Mouse (Mus musculus) kidney, postnatal 25 days (tissue): ENCODE results near the gene Lrrc36.

Experiments used
- DNase-seq, 2 experiments: peaks; one replicate each; pipeline ENCODE4 v3.0.0; 2021; ENCODE audit warnings: mixed read lengths in 2 of 2

Gene Lrrc36

DNA sequence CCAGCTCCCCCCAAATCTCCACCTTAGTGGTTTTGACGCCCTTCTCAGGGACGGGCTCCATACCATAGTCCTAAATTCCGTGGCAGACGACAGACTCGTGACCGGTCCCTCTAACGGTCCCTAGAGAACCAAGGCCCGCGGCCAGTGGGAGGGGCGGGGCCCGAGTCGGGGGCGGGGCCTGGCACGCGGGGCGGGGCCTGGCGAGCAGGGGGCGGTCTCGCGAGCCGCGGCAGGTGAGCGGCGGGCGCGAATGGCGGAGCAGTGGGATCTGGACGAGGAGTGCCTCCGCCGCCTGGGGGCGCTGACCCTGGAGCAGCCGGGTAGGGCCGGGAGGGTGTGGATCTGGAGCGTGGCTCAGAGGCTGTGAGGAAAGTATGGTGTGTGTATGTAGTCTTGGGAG, at the start of gene Lrrc36, which contains the start of gene Kctd19:
Gene Lrrc36, plus strand, starts transcription at position 181 of the 400 bp plus-strand sequence.
Gene Kctd19, minus strand, starts transcription at position 112 of the 400 bp plus-strand sequence.
- peak; percentile 43 to 74 for DNase-seq

DNA sequence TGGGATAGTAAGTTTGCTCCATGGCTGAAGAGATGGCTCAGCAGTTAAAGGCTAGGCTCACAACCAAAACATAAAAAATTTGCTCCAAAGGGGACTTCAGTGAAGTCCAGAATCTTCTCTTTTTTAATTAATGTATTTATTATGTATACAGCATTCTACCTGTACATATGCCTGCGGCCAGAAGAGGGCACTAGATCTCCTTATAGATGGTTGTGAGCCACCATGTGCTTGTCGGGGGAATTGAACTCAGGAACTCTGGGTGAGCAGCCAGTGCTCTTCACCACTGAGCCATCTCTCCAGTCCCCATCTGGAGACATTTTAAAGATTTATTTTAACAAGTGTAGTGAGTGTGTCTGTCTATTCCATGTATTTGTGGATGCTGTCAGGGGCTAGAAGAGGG, 46.3 kb upstream of the Lrrc36 start:
- DNase-seq, result peak in 1 of 2 experiments; percentile 49

GRCm38 (mm10) chr8:105372473-105372872, 40.9 kb upstream of the Lrrc36 start:
- no peak for DNase-seq

DNA sequence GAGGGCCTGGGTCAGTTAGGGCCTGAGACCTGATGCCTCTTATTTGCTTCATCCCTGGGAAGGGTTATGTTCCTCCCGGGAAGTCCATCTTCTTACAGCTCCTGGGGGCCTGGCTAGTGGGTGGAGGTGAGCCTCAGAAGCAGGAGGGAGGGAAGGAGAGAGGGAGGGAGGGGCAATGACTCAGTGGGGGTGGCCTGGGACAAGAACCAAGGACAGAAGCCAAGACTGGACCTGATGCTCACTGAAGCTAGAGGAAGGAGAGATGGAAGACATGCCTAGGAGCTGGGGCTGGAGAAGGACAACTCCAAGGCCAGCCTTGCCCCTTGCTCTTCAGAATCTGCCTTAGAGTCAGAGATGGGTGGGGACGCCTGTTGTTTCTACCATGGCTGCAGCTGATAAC, 40.3 kb upstream of the Lrrc36 start, which contains the start of gene Plekhg4:
Gene Plekhg4, plus strand, starts transcription at position 243 of the 400 bp plus-strand sequence.
- no peak for DNase-seq

DNA sequence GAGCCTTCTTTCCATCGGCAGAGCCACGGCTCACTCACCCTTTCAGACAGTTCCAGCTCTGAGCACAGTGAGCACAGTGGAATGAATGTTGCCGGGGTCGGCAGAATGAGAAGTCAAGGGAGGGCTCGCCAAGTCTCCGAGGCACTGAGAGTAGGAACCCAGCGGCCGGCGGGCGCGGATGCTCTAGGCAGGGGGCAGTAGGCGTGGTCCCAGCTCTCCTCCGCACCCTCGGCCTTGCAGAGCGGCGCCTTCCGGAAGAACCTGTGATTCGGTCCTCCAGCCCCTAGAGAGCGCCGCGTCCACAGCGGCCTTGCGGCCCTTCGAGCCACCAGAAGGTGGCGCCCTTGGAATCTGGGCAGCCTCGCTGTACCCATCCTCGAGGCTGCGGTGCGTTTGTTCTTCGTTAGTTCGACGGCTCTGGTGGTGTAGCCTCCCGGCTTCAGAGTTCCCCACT, 38.8 kb upstream of the Lrrc36 start:
- DNase-seq, result no peak

DNA sequence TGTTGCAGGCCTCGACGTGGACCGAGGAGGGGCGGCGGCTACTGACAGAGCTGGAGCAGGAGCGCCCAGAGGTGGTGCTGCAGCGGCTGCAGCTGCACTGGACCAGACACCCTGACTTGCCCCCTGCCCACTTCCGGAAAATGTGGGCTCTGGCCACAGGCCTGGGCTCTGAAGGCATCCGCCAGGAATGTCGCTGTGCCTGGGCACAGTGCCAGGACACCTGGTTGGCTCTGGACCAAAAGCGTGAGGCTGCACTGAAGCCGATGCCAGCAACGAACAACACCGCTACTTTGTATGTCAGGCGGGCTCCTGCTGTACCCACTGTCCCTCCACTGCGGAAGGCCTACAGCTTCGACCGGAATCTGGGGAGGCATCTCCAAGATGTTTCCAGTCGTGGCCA, 34.7 kb upstream of the Lrrc36 start:
- DNase-seq, result peak; percentile 84 to 86

GRCm38 (mm10) chr8:105380308-105380707, 33.1 kb upstream of the Lrrc36 start:
- DNase-seq, result no peak

GRCm38 (mm10) chr8:105384070-105384469, 29.3 kb upstream of the Lrrc36 start:
- DNase-seq, result no peak

- peak; percentile 67 to 75 for DNase-seq
Measured at GRCm38 (mm10) chr8:105387151-105387550, 26.2 kb upstream of the Lrrc36 start.

GRCm38 (mm10) chr8:105389096-105389495, 24.3 kb upstream of the Lrrc36 start:
- peak in 1 of 2 experiments; percentile 32 for DNase-seq

DNA sequence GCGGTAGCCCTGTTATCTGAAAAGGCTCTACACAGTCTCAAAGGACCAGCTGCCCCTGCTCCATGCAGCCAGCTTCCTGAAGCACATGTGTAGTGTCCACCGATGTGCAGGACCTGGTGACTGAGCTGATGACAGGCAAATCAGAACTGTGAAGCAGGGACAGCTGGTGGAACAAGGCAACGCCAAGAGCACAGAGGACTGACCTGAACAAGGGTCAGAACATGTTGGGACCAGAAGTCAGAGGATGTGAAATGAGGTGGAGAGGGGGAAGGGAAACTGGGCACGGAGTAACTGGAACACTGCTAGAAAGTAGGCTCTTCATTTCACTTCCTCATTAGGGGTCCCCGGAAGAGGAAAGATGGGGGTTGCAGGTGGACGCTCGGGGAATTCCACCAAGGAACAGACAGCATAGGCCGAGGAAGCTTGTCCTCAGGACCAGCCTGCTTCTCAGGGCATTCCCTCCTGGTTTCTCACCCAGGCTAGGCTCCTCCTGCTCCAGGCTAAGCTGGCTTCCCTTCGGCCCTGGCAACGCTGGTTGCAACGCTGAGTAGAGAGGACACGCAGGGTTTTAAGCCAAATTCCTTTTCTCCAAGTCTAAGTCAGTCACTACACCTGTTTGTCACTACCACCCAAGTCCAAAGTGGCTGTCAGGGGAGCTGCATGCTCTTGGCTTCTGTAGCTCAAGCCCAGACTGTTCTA, 20.1 kb upstream of the Lrrc36 start:
- DNase-seq, result no peak

GRCm38 (mm10) chr8:105393915-105394314, 19.5 kb upstream of the Lrrc36 start:
- no peak for DNase-seq

DNA sequence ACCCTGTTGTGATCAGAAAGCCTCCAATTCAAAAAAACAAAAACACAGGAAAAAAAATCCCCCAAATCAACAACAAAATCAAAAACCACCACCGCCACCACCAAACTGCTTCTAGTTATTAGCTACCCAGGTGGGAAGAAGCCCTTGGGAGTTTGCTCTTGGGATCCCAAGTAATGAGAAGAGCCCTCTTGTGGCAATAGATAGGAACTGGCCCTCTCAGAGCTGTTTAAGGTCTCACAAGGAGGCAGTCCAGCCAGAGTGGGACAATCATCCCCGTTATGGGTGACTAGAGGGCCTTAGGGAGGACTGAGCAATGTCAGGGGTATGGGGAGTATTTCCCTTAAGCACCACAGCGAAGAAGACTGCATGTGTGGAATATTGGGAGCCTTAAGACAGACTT, 15.6 kb upstream of the Lrrc36 start:
- peak; percentile 68 to 76 for DNase-seq

GRCm38 (mm10) chr8:105400016-105400415, 13.4 kb upstream of the Lrrc36 start:
- DNase-seq, result no peak

DNA sequence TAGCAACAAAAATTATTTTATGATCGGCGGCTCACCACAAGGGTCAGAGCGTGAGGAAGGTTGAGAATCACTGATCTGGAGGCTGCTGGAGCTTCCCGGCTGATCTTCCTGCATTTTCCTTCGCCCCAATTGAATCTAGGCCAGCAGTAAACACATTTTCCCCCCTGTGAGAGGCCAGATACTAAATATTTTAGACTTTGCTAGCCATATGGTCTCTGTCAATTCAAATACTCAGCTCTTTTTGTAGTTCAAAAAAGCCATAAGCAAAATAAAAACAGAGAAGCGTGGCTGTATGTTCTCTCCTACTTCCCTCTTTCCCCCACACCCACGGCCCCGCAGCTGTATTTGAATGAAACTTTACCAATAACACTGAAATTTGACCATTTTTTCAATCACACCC, 9.9 kb upstream of the Lrrc36 start:
- no peak for DNase-seq

- no peak for DNase-seq
Measured at GRCm38 (mm10) chr8:105404496-105404895, 8.9 kb upstream of the Lrrc36 start.

DNA sequence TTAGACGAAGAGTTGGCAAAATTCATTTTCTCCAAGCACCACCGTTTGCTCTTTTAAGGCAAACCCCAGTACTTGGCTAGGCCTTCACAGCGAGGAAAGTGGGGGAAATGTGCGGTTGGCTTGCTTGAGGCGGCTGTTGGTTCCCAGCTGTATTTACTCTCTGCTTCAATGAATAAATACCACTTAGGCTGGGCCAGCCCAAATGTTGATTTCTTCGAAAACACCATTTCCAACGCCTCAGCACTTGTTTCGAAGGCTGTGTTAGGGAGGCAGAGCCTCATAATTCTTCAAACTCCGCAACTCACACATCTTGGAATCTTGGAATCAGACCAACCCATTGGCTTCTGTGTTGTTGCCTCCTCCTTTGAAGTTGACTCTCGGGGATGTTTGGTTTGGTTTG, 7.0 kb upstream of the Lrrc36 start:
- no peak for DNase-seq

- no peak for DNase-seq
Measured at GRCm38 (mm10) chr8:105408331-105408730, 5.0 kb upstream of the Lrrc36 start.

DNA sequence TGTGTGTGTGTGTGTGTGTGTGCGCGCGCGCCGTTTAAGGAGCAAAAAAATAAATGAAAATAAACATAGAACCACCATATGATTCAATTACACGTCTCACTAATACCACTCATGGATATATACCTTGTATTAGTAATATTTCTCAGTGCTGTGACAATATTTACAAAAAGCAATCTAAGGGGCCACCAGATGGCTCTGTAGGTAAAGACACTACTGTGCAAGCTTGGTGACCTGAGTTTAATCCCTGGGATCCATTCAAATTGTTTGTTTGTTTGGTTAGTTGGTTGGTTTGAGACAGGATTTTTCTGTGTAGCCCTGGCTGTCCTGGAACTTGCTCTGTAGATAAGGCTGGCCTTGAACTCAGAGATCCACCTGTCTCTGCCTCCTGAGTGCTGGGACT, 3.4 kb upstream of the Lrrc36 start:
- no peak for DNase-seq

- peak in 1 of 2 experiments; percentile 11 for DNase-seq
Measured at GRCm38 (mm10) chr8:105418992-105419391, 5.6 kb downstream of the Lrrc36 start.

GRCm38 (mm10) chr8:105419800-105420199, 6.4 kb downstream of the Lrrc36 start:
- DNase-seq, result no peak

DNA sequence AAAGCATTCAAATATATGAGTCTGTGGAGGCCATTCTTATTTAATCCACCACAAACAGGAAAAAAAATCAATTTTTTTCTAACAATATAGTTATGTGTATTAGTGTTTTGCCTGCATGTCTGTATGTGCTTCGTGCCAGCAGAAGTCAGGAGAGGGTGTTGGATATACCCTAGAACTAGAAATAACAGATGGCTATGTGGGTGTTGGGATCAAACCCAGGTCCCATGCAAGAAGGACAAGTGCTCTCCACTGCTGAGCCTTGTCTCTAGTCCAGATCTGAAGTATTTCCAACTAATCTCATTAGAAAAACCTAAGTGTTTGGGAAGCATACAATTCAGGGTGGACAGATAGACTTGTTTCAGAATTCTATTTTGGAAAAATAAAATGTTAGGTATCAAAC, 8.6 kb downstream of the Lrrc36 start:
- DNase-seq, result no peak

DNA sequence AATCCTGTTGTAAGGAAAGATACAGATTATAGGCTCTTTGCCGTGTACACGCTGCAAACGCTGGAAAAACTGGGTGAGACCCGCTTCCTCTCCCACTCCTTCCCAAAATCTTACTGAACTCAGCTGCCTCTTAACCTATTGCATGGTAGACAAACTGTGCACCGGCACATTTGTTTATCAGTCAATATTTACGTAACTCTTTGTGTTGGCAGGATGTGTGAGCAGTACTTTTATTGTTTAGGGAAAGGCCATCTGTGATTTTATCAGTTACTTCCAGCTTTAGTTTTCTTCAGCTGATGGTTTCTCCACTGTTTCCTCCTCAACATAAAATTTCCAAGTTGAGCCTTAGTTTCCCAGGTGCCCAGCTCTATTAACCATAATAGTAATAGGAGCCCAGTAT, 13.5 kb downstream of the Lrrc36 start:
- DNase-seq, result no peak

DNA sequence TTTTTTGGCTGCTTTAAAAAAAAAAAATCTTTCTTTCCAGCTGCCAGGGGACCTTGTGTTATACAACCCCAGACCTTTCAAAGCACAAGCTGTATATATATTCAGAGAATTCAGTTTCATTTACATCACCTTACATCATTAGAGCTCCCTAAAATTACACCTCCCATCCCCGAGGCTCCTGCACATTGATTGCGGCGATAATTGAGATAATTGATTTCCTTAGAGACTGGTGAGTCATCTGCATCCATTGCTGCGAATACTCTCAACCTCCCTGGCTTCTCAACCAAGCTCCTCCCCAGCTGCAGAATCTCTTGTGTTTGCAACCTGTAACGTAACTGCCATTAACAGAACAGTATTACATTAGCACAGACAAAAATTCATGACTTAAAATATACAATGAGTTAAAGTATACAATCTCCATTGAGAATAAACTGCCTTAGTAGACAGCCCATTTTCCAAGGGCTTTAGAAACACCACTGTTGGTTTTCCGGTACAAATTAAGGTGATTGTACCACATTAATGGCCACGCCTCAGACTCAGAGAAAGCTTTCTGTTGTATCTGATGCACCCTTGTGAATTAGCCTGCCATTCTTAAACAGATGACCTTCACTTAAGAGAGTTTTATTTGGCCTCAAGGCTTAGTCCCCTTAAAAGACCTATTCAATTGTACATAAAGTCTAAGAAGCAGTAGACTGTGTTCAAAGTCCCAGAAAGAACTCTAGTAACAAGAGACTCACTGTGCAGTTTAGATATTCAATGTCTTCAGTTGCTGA, 18.6 kb downstream of the Lrrc36 start:
- DNase-seq, result no peak
